Mouse (Mus musculus) forebrain, embryonic 16.5 days (tissue): ENCODE measurements around the gene Nudcd3. TPM values are rescaled to one million over a fixed set of nuclear protein-coding genes. Genes with fewer than 3 reads are reported as not detected.
A peak's percentile ranks its signal among the peaks of the same experiment; 100 is the strongest.

Experiments used
- ATAC-seq: fragments of 200-750 bp; cut with Nextera tagmentation; 2 replicates; pipeline ENCODE4 v1.8.0; 2017; ENCODE audit warnings: mild to moderate bottlenecking, moderate library complexity
- H3K27ac ChIP-seq: fragments of 300-500 bp; sonication (generic); 2 replicates; pipeline ENCODE4 v1.5.1; 2014; ENCODE audit warnings: low read length, control low read depth
- H3K27me3 ChIP-seq: fragments of 300-500 bp; sonication (generic); replicated peaks from 2 replicates; pipeline ENCODE4 v1.6.1; 2014; ENCODE audit warnings: low read length; ENCODE audit not compliant: control insufficient read depth, insufficient read depth
- H3K36me3 ChIP-seq: fragments of 300-500 bp; sonication (generic); 2 replicates; pipeline ENCODE4 v1.6.1; 2014; ENCODE audit not compliant: control insufficient read depth, insufficient read depth
- H3K4me1 ChIP-seq: fragments of 300-500 bp; sonication (generic); replicated peaks from 2 replicates; pipeline ENCODE4 v1.6.1; 2014; ENCODE audit warnings: low read length; ENCODE audit not compliant: control insufficient read depth, insufficient read depth
- H3K4me2 ChIP-seq: fragments of 300-500 bp; sonication (generic); 2 replicates; pipeline ENCODE4 v1.6.1; 2014; ENCODE audit warnings: mild to moderate bottlenecking, low read length, control low read depth
- H3K4me3 ChIP-seq: fragments of 300-500 bp; sonication (generic); replicated peaks from 2 replicates; pipeline ENCODE4 v1.5.1; 2014; ENCODE audit warnings: mild to moderate bottlenecking, low read length, control low read depth
- H3K9ac ChIP-seq: fragments of 300-500 bp; sonication (generic); replicated peaks from 2 replicates; pipeline ENCODE4 v1.6.1; 2014; ENCODE audit warnings: low read depth, low read length, control low read depth
- H3K9me3 ChIP-seq: fragments of 300-500 bp; sonication (generic); 2 replicates; pipeline ENCODE4 v1.6.1; 2016; ENCODE audit warnings: low read length; ENCODE audit not compliant: control insufficient read depth
- WGBS: fragments of 180-500 bp; shearing (Covaris S2); extraction: QIAGEN DNeasy Blood & Tissue Kit; methylation state at CpG from one replicate; pipeline ENCODE4 v1.1.7; 2014; 5-methylcytosine and 5-hydroxymethylcytosine counted together
- polyA plus RNA-seq: library from polyadenylated mRNA; unstranded; fragments of >200 nt; fragmentation: Nextera tagmentation; extraction: Ambion mirVana; gene quantifications from 2 replicates; pipeline ENCODE4 v1.2.1, GENCODE M21; 2015

Nudcd3 gene
- polyA plus RNA-seq, 1 experiment from 2014 or later = 82.1 TPM

DNA sequence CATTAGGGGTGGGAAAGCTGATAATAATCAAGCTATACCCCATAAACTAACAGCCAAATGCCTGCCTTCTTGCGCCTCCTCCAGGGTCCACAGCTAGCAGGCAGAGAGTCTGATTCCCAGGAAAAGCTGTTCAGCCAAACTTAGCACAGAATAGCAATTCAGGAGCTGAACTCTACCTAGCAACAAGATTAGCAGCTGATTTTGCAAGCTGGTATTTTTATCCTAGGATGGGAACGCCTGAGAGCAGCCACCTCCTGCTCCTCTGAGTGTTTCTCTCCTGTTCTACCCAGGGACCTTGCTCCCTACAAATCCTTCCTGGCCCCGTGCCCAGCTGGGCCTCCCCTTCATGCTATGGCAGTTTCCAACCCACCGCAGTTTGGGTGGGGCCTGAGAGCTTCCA is 113.2 kb downstream of the Nudcd3 start:
- no peaks in the 10 kb centered on the region for H3K9me3 ChIP-seq
- H3K4me3 ChIP-seq = no peak overlapping the region
- H3K27ac ChIP-seq = peak overlapping the region; percentile 67
- 61% methylated on average over 4 of the region's 4 CpGs for WGBS
- H3K27me3 ChIP-seq = no peaks in the 10 kb centered on the region
- ATAC-seq = peak; percentile 55; the same call in 1 of the 2 replicates
- H3K4me2 ChIP-seq = no peak overlapping the region
- no peaks in the 10 kb centered on the region for H3K36me3 ChIP-seq
- no peak overlapping the region for H3K9ac ChIP-seq
- H3K4me1 ChIP-seq = no peaks in the 10 kb centered on the region; the same call in 1 of the 2 replicates

DNA sequence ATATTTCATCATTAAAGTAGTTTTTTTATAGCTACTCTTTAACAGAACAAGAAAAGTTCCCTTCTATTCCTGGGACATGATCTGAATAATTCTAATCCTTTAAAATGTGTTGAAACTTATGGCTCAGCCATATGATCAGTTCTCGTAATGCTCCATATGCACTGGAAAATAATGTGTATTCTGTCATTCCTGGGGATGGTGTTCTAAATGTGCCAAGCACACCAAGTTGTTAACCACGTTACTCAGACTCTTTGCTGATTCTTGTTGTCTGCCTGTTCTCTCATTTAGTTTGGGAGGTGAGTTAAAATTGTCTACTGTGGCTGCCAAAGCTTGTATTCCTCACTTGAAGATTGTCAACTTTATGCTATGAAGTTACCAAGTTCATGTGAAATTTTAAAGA is 121.5 kb downstream of the Nudcd3 start:
- H3K4me1 ChIP-seq = peaks cover 17% of the 10 kb centered on the region
- H3K36me3 ChIP-seq = no peaks in the 10 kb centered on the region
- no peaks in the 10 kb centered on the region for H3K9me3 ChIP-seq
- H3K27me3 ChIP-seq = no peaks in the 10 kb centered on the region
- ATAC-seq = peak; percentile 36; the same call in 1 of the 2 replicates
- peak overlapping the region; percentile 75 for H3K27ac ChIP-seq
- H3K4me2 ChIP-seq = no peak overlapping the region
- WGBS = 53% methylated on average over 2 of the region's 2 CpGs
- H3K9ac ChIP-seq = no peak overlapping the region
- no peak overlapping the region for H3K4me3 ChIP-seq

DNA sequence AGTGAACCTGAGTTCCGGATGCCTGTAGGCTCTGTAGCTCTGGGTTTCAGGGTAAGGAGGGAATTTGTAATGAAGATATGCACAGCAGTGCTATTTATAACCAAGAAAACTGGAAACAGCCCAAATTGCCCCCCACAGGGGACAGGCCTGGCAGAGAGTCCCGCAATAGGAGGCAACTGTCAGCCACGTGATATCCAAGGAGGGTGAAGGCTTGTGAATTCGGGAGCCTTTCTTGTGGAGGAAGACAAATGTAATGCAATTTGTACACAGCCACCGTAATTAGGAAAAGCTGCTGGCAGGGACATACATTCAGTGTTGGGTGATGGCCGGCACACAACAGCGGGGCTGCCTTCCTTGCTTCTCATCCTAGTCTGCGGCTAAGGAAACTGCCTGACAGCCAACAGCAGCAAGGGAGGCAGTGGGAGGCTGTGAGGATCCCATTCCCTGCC is 124.6 kb downstream of the Nudcd3 start:
- peak overlapping the region; percentile 32; the same call in 1 of the 2 replicates for H3K9ac ChIP-seq
- peak overlapping the region; percentile 87 for H3K27ac ChIP-seq
- peak; percentile 83 for ATAC-seq

DNA sequence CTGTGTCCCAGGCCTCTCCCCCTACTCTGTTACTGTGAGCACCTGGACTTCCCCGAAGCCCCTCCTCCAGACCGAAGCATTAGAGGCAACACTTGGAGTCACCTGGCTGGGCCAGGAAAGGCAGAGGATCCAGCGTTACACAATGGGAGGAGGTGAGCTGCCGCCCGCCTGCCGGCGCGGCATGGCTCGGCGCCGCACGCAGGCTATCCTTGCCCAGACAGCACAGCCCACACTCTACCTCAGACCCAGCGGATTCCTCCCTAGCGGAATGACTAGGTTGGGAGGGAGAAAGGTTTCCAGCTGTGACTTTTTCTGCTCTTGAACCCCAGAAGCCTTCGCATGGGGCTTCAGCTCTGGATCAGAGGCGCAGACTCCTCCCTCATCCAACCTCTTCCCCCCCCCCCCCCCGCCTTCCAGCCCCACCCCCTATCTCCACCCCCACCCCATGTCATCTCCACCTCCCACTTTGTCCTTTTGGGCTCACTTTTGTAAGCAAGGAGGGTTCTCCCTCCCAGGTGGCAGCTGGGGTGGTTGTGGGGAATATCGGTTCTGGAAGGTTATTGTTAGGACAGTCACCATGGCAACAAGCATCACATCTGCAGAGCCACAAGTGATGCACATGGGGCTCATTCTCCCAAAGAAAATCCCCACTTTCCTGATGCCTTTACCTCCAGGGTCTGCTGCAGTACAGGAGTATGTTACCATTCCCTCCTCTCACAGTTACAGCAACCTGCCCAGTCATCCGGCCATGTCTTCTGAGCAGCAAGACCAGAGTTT is 131.8 kb downstream of the Nudcd3 start:
- peak overlapping the region; percentile 46 for H3K4me2 ChIP-seq
- WGBS = 7% methylated on average over 18 of the region's 19 CpGs
- peaks cover 27% of the 10 kb centered on the region for H3K4me1 ChIP-seq
- no peak overlapping the region; the same call in 1 of the 2 replicates for H3K9ac ChIP-seq
- H3K36me3 ChIP-seq = no peaks in the 10 kb centered on the region
- peaks cover 30% of the 10 kb centered on the region for H3K27me3 ChIP-seq
- H3K9me3 ChIP-seq = no peaks in the 10 kb centered on the region
- H3K4me3 ChIP-seq = peak overlapping the region; percentile 30
- ATAC-seq = 0 out of 2 replicates have a peak, but pooled peaks have one; percentile 5
- no peak overlapping the region for H3K27ac ChIP-seq

More for the DNA sequence above, 124.6 kb downstream of the Nudcd3 start:
- Histone ChIP-seq H3K4me1 (peaks cover 17% of the 10 kb centered on the region), H3K9me3 (no peaks in the 10 kb centered on the region), H3K4me3 (no peak overlapping the region), H3K27me3 (no peaks in the 10 kb centered on the region), H3K4me2 (peak overlapping the region; percentile 17; the same call in 1 of the 2 replicates), H3K36me3 (no peaks in the 10 kb centered on the region)
- 21% methylated on average over 8 of the region's 8 CpGs for WGBS

DNA sequence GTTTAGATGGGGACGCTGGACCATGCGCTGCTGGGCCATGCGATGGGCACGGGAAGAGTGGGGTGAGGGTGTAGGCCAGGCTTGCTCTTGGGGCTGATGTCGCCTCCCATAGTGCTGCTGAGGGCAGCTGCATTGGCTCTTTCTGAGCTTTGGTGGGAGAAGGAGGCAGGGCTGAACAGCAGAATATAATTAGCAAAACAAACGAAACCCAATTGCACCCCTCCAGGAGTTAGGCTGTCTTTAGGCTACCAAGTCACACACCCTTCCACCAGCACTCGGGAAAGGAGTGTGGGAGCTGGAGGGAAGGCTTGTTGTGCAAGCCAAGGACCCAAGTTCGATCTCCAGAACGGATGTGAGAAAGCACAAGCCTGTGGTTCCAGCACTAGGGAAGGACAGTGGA is 133.1 kb downstream of the Nudcd3 start:
- Histone ChIP-seq H3K9me3 (no peaks in the 10 kb centered on the region), H3K27me3 (peaks cover 32% of the 10 kb centered on the region), H3K27ac (no peak overlapping the region), H3K4me2 (no peak overlapping the region), H3K4me3 (no peak overlapping the region), H3K9ac (no peak overlapping the region), H3K36me3 (no peaks in the 10 kb centered on the region), H3K4me1 (peaks cover 36% of the 10 kb centered on the region)
- WGBS = 41% methylated on average over 9 of the region's 9 CpGs
- no peak for ATAC-seq

DNA sequence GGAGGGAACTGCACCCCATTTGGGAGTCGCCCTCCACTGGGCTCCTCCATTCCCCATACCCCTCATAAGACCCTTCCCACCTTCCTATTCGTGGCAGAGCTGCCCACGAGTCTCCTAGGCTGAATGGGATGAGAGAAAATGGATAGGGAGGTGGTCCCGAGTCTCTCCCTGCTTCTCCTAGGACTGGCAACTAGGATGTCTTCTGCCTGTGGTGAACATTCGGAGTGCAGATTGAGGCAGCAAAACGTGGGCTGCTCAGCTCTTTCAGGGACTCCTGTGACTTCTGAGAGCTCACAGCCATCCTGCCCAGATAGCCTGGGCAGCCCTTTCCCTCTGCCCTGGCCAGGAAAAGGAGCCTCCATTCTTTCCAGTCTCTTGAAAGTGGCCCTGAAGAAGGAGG is 134.0 kb downstream of the Nudcd3 start, which contains the start of gene Camk2b:
TSS of gene Camk2b (minus strand) at position 187 of the 400 bp plus-strand sequence.
- Histone ChIP-seq H3K36me3 (no peaks in the 10 kb centered on the region), H3K9me3 (no peaks in the 10 kb centered on the region), H3K4me1 (peaks cover 36% of the 10 kb centered on the region), H3K4me2 (peak within 1 kb of the TSS; percentile 59), H3K27me3 (peaks cover 32% of the 10 kb centered on the region), H3K27ac (peak within 1 kb of the TSS; percentile 84), H3K4me3 (peak within 1 kb of the TSS; percentile 65), H3K9ac (peak within 1 kb of the TSS; percentile 83)
- ATAC-seq = no peak
- 11% methylated on average over 6 of the region's 6 CpGs for WGBS

DNA sequence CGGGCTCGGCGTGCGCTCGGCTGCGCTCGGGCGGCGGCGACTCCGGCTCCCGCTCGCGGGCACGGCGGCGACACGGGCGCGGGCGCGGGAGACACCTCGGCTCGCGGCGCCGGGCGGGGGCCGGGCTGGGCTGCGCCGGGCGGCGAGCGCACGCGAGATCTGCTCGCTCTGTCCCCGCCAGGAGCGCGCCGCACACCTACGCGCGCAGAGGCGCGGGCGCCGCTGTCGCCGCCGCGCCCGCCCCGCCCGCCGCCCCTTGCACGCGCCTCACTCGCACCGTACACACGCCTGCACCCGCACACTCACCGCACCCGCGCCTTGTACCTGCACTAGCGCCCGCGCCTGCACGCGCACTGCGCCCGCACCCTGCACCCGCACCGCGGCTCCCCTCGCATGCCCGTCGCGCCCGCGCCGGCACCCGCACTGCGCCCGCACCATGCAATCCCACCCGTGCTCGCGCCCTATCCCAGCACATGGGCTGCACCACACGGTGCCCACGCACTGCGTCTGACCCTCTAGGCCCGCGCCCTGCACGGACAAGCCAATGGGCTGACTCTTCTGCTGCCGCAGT is 134.6 kb downstream of the Nudcd3 start:
- under 1% methylated on average over 84 of the region's 95 CpGs for WGBS
- Histone ChIP-seq H3K4me1 (peaks cover 36% of the 10 kb centered on the region), H3K27me3 (peaks cover 32% of the 10 kb centered on the region), H3K4me2 (peak overlapping the region; percentile 59), H3K36me3 (no peaks in the 10 kb centered on the region), H3K9me3 (no peaks in the 10 kb centered on the region), H3K4me3 (peak overlapping the region; percentile 65), H3K9ac (peak overlapping the region; percentile 83), H3K27ac (peak overlapping the region; percentile 84)
- ATAC-seq = peak; percentile 89

DNA sequence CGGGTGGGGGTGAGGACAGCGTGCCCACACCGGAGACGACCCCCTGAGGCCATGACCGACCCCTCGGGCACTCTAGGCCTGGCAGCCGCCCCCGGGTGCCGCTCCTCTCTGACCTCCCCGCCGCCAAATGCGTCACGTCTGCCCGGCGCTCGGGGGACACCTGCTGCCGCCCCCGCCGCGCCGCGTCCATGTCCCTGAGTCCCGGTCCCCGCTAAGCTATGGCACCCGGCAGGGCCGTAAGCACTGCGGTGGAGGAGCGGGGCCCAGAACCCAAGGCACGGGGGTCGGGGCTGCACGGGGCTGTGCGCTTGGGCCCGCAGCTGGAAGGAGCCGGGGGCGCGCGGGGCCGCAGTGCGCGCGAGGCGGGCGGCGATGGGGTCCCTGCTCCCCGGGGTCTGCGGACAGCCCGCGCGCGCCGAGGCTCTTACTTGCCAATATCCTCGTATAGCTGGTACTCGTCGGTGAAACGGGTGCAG is 135.1 kb downstream of the Nudcd3 start:
- Histone ChIP-seq H3K4me1 (peaks cover 36% of the 10 kb centered on the region), H3K27ac (peak overlapping the region; percentile 84), H3K36me3 (no peaks in the 10 kb centered on the region), H3K27me3 (peaks cover 32% of the 10 kb centered on the region), H3K9me3 (no peaks in the 10 kb centered on the region), H3K4me2 (peak overlapping the region; percentile 59), H3K9ac (peak overlapping the region; percentile 83), H3K4me3 (peak overlapping the region; percentile 65)
- 1% methylated on average over 51 of the region's 55 CpGs for WGBS
- peak; percentile 27 for ATAC-seq
